Mouse (Mus musculus) lung, postnatal 0 days (tissue): ENCODE measurements around the gene Scgb1a1.

ENCODE experiments used
- CTCF ChIP-seq: IDR thresholded peaks from 2 replicates; pipeline ENCODE4 v1.5.1; 2016; ENCODE audit warnings: antibody characterized with exemption, mild to moderate bottlenecking
- EP300 ChIP-seq: IDR thresholded peaks from 2 replicates; pipeline ENCODE4 v1.6.1; 2016; ENCODE audit warnings: antibody characterized with exemption, mild to moderate bottlenecking, control low read depth

GRCm38 (mm10) chr19:9057679-9058078 is 30.1 kb downstream of the Scgb1a1 start:
- TF ChIP-seq CTCF (no peak), EP300 (no peak)
